Mouse (Mus musculus) limb, embryonic 14.5 days (tissue): ENCODE measurements around the gene Eif4a1. TPM values are rescaled to one million over a fixed set of nuclear protein-coding genes. Genes with fewer than 3 reads are reported as not detected.

Experiments used
- ATAC-seq: fragments of 200-750 bp; cut with Nextera tagmentation; 2 replicates; pipeline ENCODE4 v1.8.0; 2017; ENCODE audit warnings: low read depth, moderate number of reproducible peaks, moderate TSS enrichment; ENCODE audit not compliant: low FRiP score
- DNase-seq: peaks from one replicate; pipeline ENCODE4 v3.0.0-alpha.2; 2015; ENCODE audit warnings: low spot score
- H3K27ac ChIP-seq: fragments of 300-500 bp; sonication (generic); replicated peaks from 2 replicates; pipeline ENCODE4 v1.5.1; 2014; ENCODE audit warnings: low read depth, mild to moderate bottlenecking, low read length, moderate library complexity, mixed read lengths
- H3K27me3 ChIP-seq: fragments of 300-500 bp; sonication (generic); 2 replicates; pipeline ENCODE4 v1.6.1; 2014; ENCODE audit warnings: low read length, mixed read lengths; ENCODE audit not compliant: control insufficient read depth, insufficient read depth
- H3K36me3 ChIP-seq: fragments of 300-500 bp; sonication (generic); 2 replicates; pipeline ENCODE4 v1.6.1; 2014; ENCODE audit warnings: mild to moderate bottlenecking, low read length, moderate library complexity, mixed read lengths; ENCODE audit not compliant: control insufficient read depth, insufficient read depth
- H3K4me1 ChIP-seq: fragments of 300-500 bp; sonication (generic); 2 replicates; pipeline ENCODE4 v1.6.1; 2014; ENCODE audit warnings: antibody characterized with exemption, low read length, mixed read lengths; ENCODE audit not compliant: control insufficient read depth, insufficient read depth
- H3K4me2 ChIP-seq: fragments of 300-500 bp; sonication (generic); replicated peaks from 2 replicates; pipeline ENCODE4 v1.6.1; 2014; ENCODE audit warnings: low read depth, mild to moderate bottlenecking, low read length, moderate library complexity; ENCODE audit not compliant: severe bottlenecking
- H3K4me3 ChIP-seq: fragments of 300-500 bp; sonication (generic); replicated peaks from 2 replicates; pipeline ENCODE4 v1.5.1; 2014; ENCODE audit warnings: low read length
- H3K9ac ChIP-seq: fragments of 300-500 bp; sonication (generic); 2 replicates; pipeline ENCODE4 v1.6.1; 2014; ENCODE audit warnings: mild to moderate bottlenecking, low read depth, low read length, moderate library complexity; ENCODE audit not compliant: severe bottlenecking
- H3K9me3 ChIP-seq: fragments of 300-500 bp; sonication (generic); 2 replicates; pipeline ENCODE4 v1.6.1; 2016; ENCODE audit warnings: low read length; ENCODE audit not compliant: control insufficient read depth
- POLR2A ChIP-seq: fragments of 200-500 bp; IDR thresholded peaks from 2 replicates; pipeline ENCODE4 v1.8.0; 2012; ENCODE audit warnings: inconsistent platforms, mild to moderate bottlenecking, moderate library complexity, borderline replicate concordance; ENCODE audit not compliant: insufficient read depth, insufficient read length; ENCODE audit errors: extremely low read depth
- WGBS: fragments of 180-500 bp; shearing (Covaris S2); extraction: QIAGEN DNeasy Blood & Tissue Kit; methylation state at CpG from one replicate; pipeline ENCODE4 v1.1.7; 2014; 5-methylcytosine and 5-hydroxymethylcytosine counted together
- polyA plus RNA-seq, 2 experiments: library from polyadenylated mRNA; depleted of rRNA in 1 of 2; stranded (reverse) in 1 of 2; unstranded in 1 of 2; fragments of >200 nt; fragmentation: Nextera tagmentation in 1 of 2; extraction: Ambion mirVana in 1 of 2; gene quantifications; 2 replicates each; pipeline versions ENCODE4 v1.2.1 to v1.2.3; 2012 to 2014

The Eif4a1 gene
- polyA plus RNA-seq, 2 experiments: 561 to 887 TPM

DNA sequence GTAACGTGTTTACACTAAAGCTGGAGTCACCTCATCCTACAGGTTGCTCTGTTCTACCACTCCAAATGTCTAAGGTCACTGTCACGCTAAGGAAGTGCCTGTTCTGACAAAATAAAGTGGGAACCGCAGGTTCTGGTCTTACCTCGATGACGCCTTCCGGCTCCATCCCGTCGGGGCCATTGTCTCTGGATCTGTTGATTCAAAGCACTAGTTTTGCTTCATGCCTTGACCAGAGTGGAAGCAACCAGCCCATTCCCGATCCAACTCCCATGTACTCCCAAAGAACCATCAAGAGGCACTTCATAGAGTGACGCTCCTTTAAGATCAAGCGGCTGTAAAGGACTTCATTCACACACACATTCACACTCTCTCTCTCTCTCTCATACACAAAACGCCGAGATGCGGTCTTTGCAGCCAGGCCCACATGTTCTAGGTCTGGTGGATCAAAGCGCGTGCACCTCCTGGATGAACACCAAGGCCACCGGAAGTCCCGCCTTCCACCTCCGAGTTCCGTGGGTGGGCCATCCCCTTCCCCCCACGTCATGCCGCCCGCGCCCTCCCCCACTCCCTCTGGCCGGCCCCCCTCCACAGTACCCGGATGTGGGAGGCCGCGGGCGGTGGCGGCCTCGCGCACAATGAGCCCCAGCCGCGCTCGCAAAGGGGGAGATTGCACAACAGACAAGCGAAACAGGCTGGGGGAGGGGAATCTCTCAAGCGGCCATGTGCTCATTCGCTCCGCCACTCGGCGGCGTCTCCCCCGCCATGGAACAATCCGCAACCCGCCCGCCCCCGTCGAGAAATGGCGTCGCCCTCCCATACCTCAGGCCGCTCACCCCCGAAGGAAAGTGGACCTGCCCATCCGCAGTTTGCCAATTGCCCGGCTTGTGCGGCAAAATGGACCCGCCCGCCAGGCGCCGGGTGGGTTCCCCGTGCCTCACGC lies 1.2 kb downstream of the Eif4a1 start:
- 1% methylated on average over 46 of the region's 61 CpGs for WGBS
- peak overlapping the region; percentile 100 for H3K4me3 ChIP-seq
- H3K4me2 ChIP-seq: peak overlapping the region; percentile 88
- H3K9ac ChIP-seq: peak overlapping the region; percentile 99
- H3K36me3 ChIP-seq: peaks cover 84% of the 10 kb centered on the region
- H3K9me3 ChIP-seq: no peaks in the 10 kb centered on the region
- H3K27ac ChIP-seq: peak overlapping the region; percentile 97
- H3K4me1 ChIP-seq: peaks cover 15% of the 10 kb centered on the region
- H3K27me3 ChIP-seq: no peaks in the 10 kb centered on the region
- DNase-seq (peak; percentile 93), ATAC-seq (peak; percentile 73)
- peak; percentile 54; the same call in 1 of the 2 replicates for TF ChIP-seq POLR2A

DNA sequence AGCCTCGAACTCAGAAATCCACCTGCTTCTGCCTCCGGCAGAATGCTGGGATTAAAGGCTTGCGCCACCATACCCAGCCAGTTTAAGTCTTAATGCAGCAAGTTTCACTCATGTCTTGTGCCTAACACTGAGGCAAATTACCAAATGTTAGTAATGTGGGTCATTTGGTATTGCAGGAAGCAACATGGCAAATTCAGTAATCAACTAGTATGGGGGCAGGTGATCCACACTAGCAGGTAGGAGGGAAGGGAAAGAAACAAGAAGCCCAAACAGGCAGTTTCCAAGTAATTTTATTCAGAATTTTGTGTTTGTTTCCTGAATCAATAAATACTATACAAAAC lies 5.6 kb downstream of the Eif4a1 start:
- Histone ChIP-seq H3K4me3 (no peak overlapping the region), H3K4me2 (no peak overlapping the region), H3K36me3 (peaks cover 78% of the 10 kb centered on the region), H3K9ac (no peak overlapping the region), H3K4me1 (peaks cover 17% of the 10 kb centered on the region), H3K27me3 (no peaks in the 10 kb centered on the region), H3K9me3 (no peaks in the 10 kb centered on the region), H3K27ac (no peak overlapping the region)
- WGBS: 84% methylated on average over 3 of the region's 3 CpGs
- DNase-seq (no peak), ATAC-seq (no peak)
- TF ChIP-seq POLR2A: no peak

DNA sequence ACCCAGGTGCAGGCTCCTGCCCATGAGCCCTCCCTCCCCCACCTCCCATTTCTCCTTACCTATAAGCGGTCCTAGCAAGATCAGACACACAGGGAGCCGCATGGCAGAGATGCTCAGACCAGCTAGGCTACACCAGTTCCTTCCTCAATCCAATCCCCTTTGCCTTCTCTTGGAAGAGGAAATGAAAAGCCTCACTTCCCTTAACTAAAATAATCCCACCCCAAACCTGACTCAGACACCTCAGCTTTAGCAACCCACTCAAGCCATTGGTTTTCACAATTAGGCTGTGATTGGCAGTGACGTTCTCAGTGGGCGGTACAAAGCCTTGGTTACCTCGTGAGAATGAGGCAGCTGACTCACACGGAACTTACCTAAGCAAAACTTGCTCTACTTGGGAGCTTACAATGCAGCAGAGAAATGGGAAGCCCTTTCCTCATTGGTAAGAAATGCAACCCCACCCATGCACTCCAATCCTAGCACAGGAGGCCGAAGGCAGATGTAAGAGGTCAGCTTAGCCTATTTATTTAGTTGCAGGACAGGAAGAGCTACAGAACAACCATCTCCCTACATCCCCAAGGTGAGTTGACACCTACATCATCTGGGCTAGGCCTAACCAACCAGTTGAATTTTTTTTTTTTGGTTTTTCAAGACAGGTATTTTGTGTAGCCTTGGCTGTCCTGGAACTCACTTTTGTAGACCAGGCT lies 6.1 kb downstream of the Eif4a1 start, which contains the start of gene Cd68:
Gene Cd68, minus strand, starts transcription at position 193 of the 704 bp plus-strand sequence.
- no peak within 1 kb of the TSS for H3K4me3 ChIP-seq
- DNase-seq (no peak), ATAC-seq (no peak)
- no peak within 1 kb of the TSS for H3K9ac ChIP-seq
- H3K4me2 ChIP-seq: no peak within 1 kb of the TSS
- peaks cover 21% of the 10 kb centered on the region for H3K4me1 ChIP-seq
- no peak for TF ChIP-seq POLR2A
- 28% methylated on average over 7 of the region's 7 CpGs for WGBS
- no peaks in the 10 kb centered on the region for H3K27me3 ChIP-seq
- H3K9me3 ChIP-seq: no peaks in the 10 kb centered on the region
- H3K36me3 ChIP-seq: peaks cover 75% of the 10 kb centered on the region
- no peak within 1 kb of the TSS for H3K27ac ChIP-seq

DNA sequence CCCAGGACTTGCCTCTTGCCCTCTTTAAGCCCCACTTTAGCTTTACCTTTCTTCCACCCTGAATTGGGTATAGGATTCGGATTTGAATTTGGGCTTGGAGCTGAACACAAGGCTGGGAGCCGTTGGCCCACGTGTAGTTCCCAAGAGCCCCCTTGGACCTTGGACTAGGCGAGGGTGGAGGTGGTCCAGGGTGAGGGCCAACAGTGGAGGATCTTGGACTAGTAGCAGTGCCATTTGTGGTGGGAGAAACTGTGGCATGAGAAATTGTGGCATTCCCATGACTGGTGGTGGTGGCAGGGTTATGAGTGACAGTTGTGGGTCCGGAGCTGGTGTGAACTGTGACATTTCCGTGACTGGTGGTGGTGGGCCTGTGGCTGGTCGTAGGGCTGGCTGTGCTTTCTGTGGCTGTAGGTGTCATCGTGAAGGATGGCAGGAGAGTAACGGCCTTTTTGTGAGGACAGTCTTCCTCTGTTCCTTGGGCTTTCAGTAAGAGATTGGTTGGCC lies 6.7 kb downstream of the Eif4a1 start:
- H3K27me3 ChIP-seq: no peaks in the 10 kb centered on the region
- H3K9me3 ChIP-seq: no peaks in the 10 kb centered on the region
- TF ChIP-seq POLR2A: no peak
- no peak overlapping the region for H3K27ac ChIP-seq
- H3K4me2 ChIP-seq: no peak overlapping the region
- no peak for ATAC-seq
- peaks cover 69% of the 10 kb centered on the region for H3K36me3 ChIP-seq
- H3K4me3 ChIP-seq: no peak overlapping the region
- 81% methylated on average over 9 of the region's 9 CpGs for WGBS
- H3K4me1 ChIP-seq: peaks cover 21% of the 10 kb centered on the region
- DNase-seq: no peak
- no peak overlapping the region for H3K9ac ChIP-seq

DNA sequence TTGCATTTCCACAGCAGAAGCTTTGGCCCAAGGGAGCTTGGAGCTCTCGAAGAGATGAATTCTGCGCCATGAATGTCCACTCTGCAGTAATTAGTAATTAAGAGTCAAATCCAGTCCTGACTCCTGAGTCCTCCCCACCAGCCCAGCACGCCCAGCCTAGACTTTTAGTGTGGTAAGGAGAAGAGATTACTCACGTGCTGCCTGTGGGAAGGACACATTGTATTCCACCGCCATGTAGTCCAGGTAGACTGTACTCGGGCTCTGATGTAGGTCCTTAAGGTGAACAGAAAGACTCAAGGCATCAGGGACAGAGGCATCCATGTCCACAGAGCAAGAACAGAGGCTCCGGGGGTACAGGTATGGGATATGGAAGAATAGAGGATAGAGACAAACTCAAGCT lies 7.4 kb downstream of the Eif4a1 start:
- Histone ChIP-seq H3K27ac (no peak overlapping the region), H3K9ac (no peak overlapping the region), H3K27me3 (no peaks in the 10 kb centered on the region), H3K9me3 (no peaks in the 10 kb centered on the region), H3K4me1 (peaks cover 15% of the 10 kb centered on the region), H3K4me3 (no peak overlapping the region), H3K4me2 (no peak overlapping the region), H3K36me3 (peaks cover 69% of the 10 kb centered on the region)
- TF ChIP-seq POLR2A: no peak
- ATAC-seq: no peak
- DNase-seq: no peak
- 92% methylated on average over 7 of the region's 7 CpGs for WGBS
